11 mouse cellular contexts compared by ENCODE assay signal in the genomic region with DNA sequence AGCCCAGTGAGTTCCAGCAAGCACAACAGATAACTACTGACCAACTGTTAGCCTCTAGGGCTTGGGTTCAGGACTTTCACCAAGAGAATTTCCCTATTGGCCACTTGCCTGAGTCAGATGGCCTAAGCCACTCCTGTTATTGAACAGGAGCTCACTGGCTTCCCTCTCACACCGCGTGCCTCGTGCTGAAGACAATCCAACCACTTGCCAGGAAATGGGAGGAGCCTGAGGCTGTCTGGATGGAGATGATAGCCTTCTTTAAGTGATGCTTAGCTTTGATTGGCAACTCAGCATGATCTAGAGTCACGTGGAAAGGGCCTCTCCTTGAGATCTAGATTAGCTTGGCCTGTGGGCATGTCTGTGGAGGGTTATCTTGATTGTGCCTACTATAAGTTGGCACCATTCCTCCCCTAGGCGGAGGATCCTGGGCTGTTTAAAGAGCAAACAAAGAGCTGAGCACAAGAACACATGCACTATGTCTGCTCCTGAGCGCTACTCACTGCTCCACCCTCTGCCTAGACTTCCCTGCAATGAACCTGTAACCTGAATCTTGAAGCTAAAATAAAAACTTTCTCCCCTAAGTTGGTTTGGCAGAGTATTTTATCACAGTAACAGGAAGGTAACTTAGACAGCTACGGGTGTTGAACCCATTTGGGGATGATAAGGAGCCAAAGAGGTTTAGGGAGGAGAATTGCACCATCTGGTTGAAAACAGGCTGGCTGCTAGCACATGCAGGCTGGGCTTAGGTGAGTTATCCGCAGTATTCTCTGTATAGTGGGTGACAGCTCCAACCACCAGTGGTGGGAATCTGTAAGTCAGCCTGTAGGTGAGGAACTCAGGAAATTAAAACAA. TPM values are rescaled to one million over a fixed set of nuclear protein-coding genes. Genes with fewer than 3 reads are reported as not detected.
DNase-seq lines count a peak whose midpoint lies in the region; ATAC-seq lines count a peak whose summit lies in the region.
"Had no signal": no experiment of that assay in that cellular context is flagged by ENCODE, and none has a peak within 500 bp of the region (broad histone marks: within the 10 kb centered on the region; RNA-seq: fewer than 3 reads in every experiment).

No protein-coding gene starts in this region.

- H3K36me3 ChIP-seq in heart, embryonic 16.5 days (ENCODE audit: control insufficient read depth, insufficient read depth): no peaks in the 10 kb centered on the region
- peaks cover 55% of the 10 kb centered on the region for H3K36me3 ChIP-seq in megakaryocyte, embryonic 14.5 days (replicated peaks; ENCODE audit: low read length)

- H3K27ac ChIP-seq in heart, embryonic 16.5 days (ENCODE audit: low read length): peak overlapping the region; percentile 34; the same call in 1 of the 2 replicates

- no peak for ATAC-seq in CD4-positive, CD25-positive, alpha-beta regulatory T cell, adult 4 months
- no peak for ATAC-seq in heart, embryonic 16.5 days (replicated peaks; ENCODE audit: extremely low read depth, insufficient read depth, low FRiP score)
- ATAC-seq: forebrain, embryonic 14.5 days had no signal

- 54% methylated on average over 8 of the region's 8 CpGs for WGBS in heart, embryonic 16.5 days

- H3K27me3 ChIP-seq in heart, embryonic 16.5 days (ENCODE audit: control insufficient read depth, insufficient read depth, low read length): no peaks in the 10 kb centered on the region
- no peaks in the 10 kb centered on the region for H3K27me3 ChIP-seq in megakaryocyte, embryonic 14.5 days (replicated peaks)

- peak; percentile 35 for DNase-seq in CD4-positive, CD25-positive, alpha-beta regulatory T cell, adult 2 months (ENCODE audit: low read depth, low spot score)
- DNase-seq in R1 (ENCODE audit: low read depth, low spot score): peak; percentile 86
- no peak for DNase-seq in ovary, postnatal 14 days (ENCODE audit: low spot score)
- DNase-seq in gastrocnemius, postnatal 36 days: no peak
- DNase-seq in ovary, postnatal 36 days (ENCODE audit: low spot score): no peak
- DNase-seq: kidney, postnatal 14 days; thymus, postnatal 36 days had no signal

- no peak overlapping the region for H3K9ac ChIP-seq in heart, embryonic 16.5 days (ENCODE audit: low read length)

- no peak overlapping the region for H3K4me2 ChIP-seq in heart, embryonic 16.5 days (ENCODE audit: low read depth, low read length)

- peaks cover 24% of the 10 kb centered on the region for H3K4me1 ChIP-seq in heart, embryonic 16.5 days (ENCODE audit: control insufficient read depth, insufficient read depth, low read length)
- peaks cover 99% of the 10 kb centered on the region for H3K4me1 ChIP-seq in megakaryocyte, embryonic 14.5 days

- no peak overlapping the region for H3K4me3 ChIP-seq in heart, embryonic 16.5 days (ENCODE audit: low read length)
- H3K4me3 ChIP-seq in megakaryocyte, embryonic 14.5 days (replicated peaks): peak overlapping the region; percentile 76

- intact Hi-C loops in gastrocnemius, postnatal 36 days (cut with DNase I): no loop called here

- H3K9me3 ChIP-seq in heart, embryonic 16.5 days (replicated peaks; ENCODE audit: control insufficient read depth, low read length): no peaks in the 10 kb centered on the region
- no peaks in the 10 kb centered on the region for H3K9me3 ChIP-seq in megakaryocyte, embryonic 14.5 days

RNA-seq across cellular contexts. Expression of gene Uba7, which starts 3.4 kb away (rescaled TPM):
- 100 to 1,000 TPM; 184 to 299 TPM for polyA plus RNA-seq in CD4-positive, CD25-positive, alpha-beta regulatory T cell, adult 4 months (2017; shearing (Covaris generic))
- polyA plus RNA-seq in heart, embryonic 16.5 days (2015; fragmentation: Nextera tagmentation; extraction: Ambion mirVana): 24.1 and 24.2 TPM in 2 replicates
- polyA plus RNA-seq in megakaryocyte, embryonic 14.5 days (2012; ENCODE audit: insufficient read depth, low replicate concordance): 78.9 and 91.5 TPM in 2 replicates
- total RNA-seq in gastrocnemius, postnatal 36 days (2021): 1 to 10 TPM; 2.7 to 3.3 TPM

RNA-seq across cellular contexts. Expression of gene Gm20661, which starts 10.9 kb away (rescaled TPM):
- polyA plus RNA-seq in CD4-positive, CD25-positive, alpha-beta regulatory T cell, adult 4 months (2017; shearing (Covaris generic)): not detected
- polyA plus RNA-seq in heart, embryonic 16.5 days (2015; fragmentation: Nextera tagmentation; extraction: Ambion mirVana): 2.6 and 3.0 TPM in 2 replicates
- 2.7 TPM in 1 of 2 replicates, not detected in the other for polyA plus RNA-seq in megakaryocyte, embryonic 14.5 days (2012; ENCODE audit: insufficient read depth, low replicate concordance)
- not detected for total RNA-seq in gastrocnemius, postnatal 36 days (2021)

RNA-seq across cellular contexts. Expression of gene Inka1, which starts 13.8 kb away (rescaled TPM):
- polyA plus RNA-seq in CD4-positive, CD25-positive, alpha-beta regulatory T cell, adult 4 months (2017; shearing (Covaris generic)): under 1 TPM; 0.63 to 0.87 TPM
- 40.9 and 44.0 TPM in 2 replicates for polyA plus RNA-seq in heart, embryonic 16.5 days (2015; fragmentation: Nextera tagmentation; extraction: Ambion mirVana)
- 270 and 880 TPM in 2 replicates for polyA plus RNA-seq in megakaryocyte, embryonic 14.5 days (2012; ENCODE audit: insufficient read depth, low replicate concordance)
- 1 to 10 TPM; 1.6 to 2.8 TPM for total RNA-seq in gastrocnemius, postnatal 36 days (2021)

RNA-seq across cellular contexts. Expression of gene Cdhr4, which starts 20.4 kb away (rescaled TPM):
- polyA plus RNA-seq in CD4-positive, CD25-positive, alpha-beta regulatory T cell, adult 4 months (2017; shearing (Covaris generic)): 1 to 10 TPM in 1 of 2 experiments, under 1 TPM in 1; 0.39 to 1.8 TPM
- polyA plus RNA-seq in heart, embryonic 16.5 days (2015; fragmentation: Nextera tagmentation; extraction: Ambion mirVana): 4.6 TPM in 2 replicates
- 9.9 and 23.4 TPM in 2 replicates for polyA plus RNA-seq in megakaryocyte, embryonic 14.5 days (2012; ENCODE audit: insufficient read depth, low replicate concordance)
- under 1 TPM in 1 of 2 experiments, not detected in 1; 0.17 TPM for total RNA-seq in gastrocnemius, postnatal 36 days (2021)

RNA-seq across cellular contexts. Expression of gene Traip, which starts 22.0 kb away (rescaled TPM):
- 1 to 10 TPM; 2.4 to 5.1 TPM for polyA plus RNA-seq in CD4-positive, CD25-positive, alpha-beta regulatory T cell, adult 4 months (2017; shearing (Covaris generic))
- 11.8 and 12.7 TPM in 2 replicates for polyA plus RNA-seq in heart, embryonic 16.5 days (2015; fragmentation: Nextera tagmentation; extraction: Ambion mirVana)
- 1.0 and 1.2 TPM in 2 replicates for polyA plus RNA-seq in megakaryocyte, embryonic 14.5 days (2012; ENCODE audit: insufficient read depth, low replicate concordance)
- total RNA-seq in gastrocnemius, postnatal 36 days (2021): under 1 TPM; 0.35 to 0.56 TPM

Comparison
In these comparisons a context has a peak if more than half of its experiments do, and no peak if none do; other contexts are left out.
1. DNase-seq: peak in CD4-positive, CD25-positive, alpha-beta regulatory T cell, adult 2 months (single experiment) and R1 (single experiment); none in ovary, postnatal 14 days (single experiment), gastrocnemius, postnatal 36 days (0 of 2) and ovary, postnatal 36 days (single experiment).
2. RNA of gene Inka1, which starts 13.8 kb away (polyA plus RNA-seq): 270 to 880 TPM in megakaryocyte, embryonic 14.5 days and 40.9 to 44.0 TPM in heart, embryonic 16.5 days; 0.63 to 0.87 TPM in CD4-positive, CD25-positive, alpha-beta regulatory T cell, adult 4 months; every median in the first group is over 10 times any median in the second.